Mouse (Mus musculus) cortical plate, adult 2 months (tissue): ENCODE results near the gene Mrpl14. TPM values are rescaled to one million over a fixed set of nuclear protein-coding genes. Genes with fewer than 3 reads are reported as not detected.

ENCODE experiments used
- H3K27ac ChIP-seq: fragments of 200-500 bp; 2 replicates; pipeline ENCODE4 v1.5.1; 2012; ENCODE audit warnings: low read length, control low read depth, inconsistent platforms; ENCODE audit not compliant: insufficient read depth
- H3K4me1 ChIP-seq: fragments of 200-500 bp; 2 replicates; pipeline ENCODE4 v1.6.1; 2011; ENCODE audit warnings: low read length; ENCODE audit not compliant: control insufficient read depth, insufficient read depth
- H3K4me3 ChIP-seq: fragments of 200-500 bp; 2 replicates; pipeline ENCODE4 v1.5.1; 2011; ENCODE audit warnings: mild to moderate bottlenecking, low read length, control low read depth; ENCODE audit not compliant: insufficient read depth
- CTCF ChIP-seq: fragments of 200-500 bp; IDR thresholded peaks from 2 replicates; pipeline ENCODE4 v1.5.1; 2011; ENCODE audit warnings: mild to moderate bottlenecking, control low read depth, low read length; ENCODE audit not compliant: insufficient read depth; ENCODE audit errors: extremely low read depth
- POLR2A ChIP-seq: fragments of 200-500 bp; IDR thresholded peaks from 2 replicates; pipeline ENCODE4 v1.6.1; 2011; ENCODE audit warnings: mild to moderate bottlenecking, low read length, control low read depth; ENCODE audit not compliant: insufficient read depth; ENCODE audit errors: extremely low read depth
- polyA plus RNA-seq: library from polyadenylated mRNA; depleted of rRNA; stranded (reverse); fragments of >200 nt; gene quantifications from 2 replicates; pipeline ENCODE4 v1.2.3, GENCODE M21; 2012

Gene Mrpl14
- polyA plus RNA-seq, 1 experiment, result 63.8 TPM

DNA sequence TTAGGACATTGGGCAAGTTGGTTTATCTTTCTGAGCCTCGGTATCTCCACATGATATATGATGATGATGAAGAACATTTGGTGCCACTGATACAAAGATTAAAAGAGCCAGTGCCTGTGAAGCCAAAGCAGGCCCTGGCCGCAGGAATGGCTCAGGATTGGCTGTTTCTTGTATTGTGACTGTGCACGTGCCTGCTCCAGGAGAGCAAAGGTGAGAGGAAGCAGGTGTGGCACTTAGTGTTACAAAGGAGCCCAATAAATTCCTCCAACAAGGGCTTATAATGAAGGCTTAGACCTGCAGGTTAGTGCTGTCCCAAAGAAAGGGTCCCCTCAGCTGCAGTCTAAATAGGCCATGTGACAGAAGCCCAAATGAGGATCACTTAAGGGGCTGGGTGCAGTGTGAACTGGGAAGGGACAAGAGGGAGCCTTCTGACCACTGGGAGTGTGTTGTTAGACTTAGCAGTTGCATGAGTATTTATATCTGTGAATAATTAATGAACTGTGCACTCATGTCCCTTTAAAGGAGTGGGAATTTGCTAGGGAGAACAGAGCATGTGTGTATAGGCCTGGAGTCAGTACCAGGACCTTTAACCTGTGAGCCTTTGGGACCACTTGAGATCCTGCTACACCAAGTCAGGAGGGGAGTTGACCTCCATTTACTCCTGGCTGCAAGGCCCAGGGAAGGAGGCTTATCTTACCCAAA lies 13.1 kb downstream of the Mrpl14 start:
- no peak for TF ChIP-seq CTCF
- no peak for TF ChIP-seq POLR2A
- Histone ChIP-seq H3K4me3 (no peak overlapping the region), H3K4me1 (no peaks in the 10 kb centered on the region), H3K27ac (no peak overlapping the region)

DNA sequence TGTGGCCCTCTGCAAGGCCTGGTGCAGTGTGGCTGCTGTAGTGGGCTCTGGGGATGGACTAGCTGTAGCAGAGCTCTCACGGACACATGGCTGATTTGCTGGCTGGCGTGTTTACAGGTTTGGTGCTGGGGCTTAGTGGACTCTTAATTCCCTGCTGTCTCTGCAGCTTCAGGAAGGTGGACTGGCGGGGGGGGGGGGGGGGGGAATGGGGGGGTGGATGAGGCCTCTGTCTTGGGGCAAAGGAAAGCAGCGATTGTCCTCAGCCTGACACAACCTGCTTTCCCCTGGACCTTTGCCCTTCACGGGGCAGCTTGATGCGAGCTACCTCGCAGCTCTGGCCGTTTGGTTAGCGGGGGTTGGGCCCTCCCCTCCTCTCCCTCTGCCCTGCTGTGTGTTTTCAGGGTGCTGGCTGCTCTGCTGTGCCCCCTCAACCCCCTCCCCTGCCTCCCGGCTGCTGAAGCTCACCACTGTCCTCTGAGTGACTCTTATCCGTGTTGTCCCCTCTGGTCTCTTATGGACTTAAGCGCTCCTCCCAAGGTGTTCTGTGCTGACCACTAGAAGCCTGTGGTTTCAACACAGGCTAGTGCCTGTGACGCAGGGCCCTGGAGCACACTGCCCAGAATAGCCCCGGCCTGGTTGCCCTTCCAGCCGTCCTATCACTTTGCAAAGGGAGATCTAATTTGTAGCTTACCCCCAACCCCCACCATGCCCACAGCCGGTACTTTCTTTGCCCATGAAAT lies 14.5 kb downstream of the Mrpl14 start:
- Histone ChIP-seq H3K4me1 (no peaks in the 10 kb centered on the region), H3K4me3 (no peak overlapping the region), H3K27ac (no peak overlapping the region)
- TF ChIP-seq POLR2A (no peak), CTCF (no peak)

DNA sequence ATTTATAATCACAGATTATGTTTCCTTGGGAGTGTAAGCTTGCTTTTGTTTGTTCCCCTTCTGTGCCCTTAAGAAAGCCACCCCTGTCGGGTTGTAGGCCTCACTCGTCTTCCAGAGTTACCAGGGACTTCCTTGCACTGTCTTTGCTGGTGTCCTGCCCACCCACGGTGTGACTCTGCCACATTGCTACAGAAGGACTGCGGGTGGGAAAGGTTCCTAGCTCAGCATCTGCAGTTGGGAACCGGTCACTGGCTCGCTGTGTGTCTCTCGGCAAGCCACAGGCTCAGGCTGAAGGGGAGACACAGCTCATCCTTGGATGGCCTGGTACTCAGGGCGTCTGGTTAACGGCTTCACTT lies 15.1 kb downstream of the Mrpl14 start:
- no peak for TF ChIP-seq CTCF
- TF ChIP-seq POLR2A, result no peak
- no peak overlapping the region for H3K4me3 ChIP-seq
- no peaks in the 10 kb centered on the region for H3K4me1 ChIP-seq
- H3K27ac ChIP-seq, result no peak overlapping the region

DNA sequence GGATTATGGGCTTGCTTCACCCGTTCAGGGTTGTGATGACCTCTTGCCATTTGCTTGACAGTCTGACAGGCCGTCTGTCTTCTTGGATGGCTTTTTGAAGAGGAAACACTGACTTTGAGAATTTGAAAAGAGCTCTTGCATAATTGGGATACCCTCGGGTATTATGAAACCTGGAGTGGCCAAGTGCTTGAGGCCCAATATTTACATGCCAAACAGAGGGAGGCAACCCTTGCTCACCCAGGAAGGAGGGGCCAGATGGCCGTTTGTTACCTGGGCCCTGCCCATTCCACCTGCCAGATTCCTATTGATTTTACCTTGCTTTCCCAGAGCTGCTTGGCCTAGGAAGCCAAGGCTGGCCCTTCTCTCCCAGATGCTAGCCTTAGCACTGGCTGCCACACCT lies 16.1 kb downstream of the Mrpl14 start:
- H3K4me1 ChIP-seq, result no peaks in the 10 kb centered on the region
- H3K27ac ChIP-seq, result no peak overlapping the region
- no peak overlapping the region for H3K4me3 ChIP-seq
- TF ChIP-seq POLR2A (no peak), CTCF (no peak)

DNA sequence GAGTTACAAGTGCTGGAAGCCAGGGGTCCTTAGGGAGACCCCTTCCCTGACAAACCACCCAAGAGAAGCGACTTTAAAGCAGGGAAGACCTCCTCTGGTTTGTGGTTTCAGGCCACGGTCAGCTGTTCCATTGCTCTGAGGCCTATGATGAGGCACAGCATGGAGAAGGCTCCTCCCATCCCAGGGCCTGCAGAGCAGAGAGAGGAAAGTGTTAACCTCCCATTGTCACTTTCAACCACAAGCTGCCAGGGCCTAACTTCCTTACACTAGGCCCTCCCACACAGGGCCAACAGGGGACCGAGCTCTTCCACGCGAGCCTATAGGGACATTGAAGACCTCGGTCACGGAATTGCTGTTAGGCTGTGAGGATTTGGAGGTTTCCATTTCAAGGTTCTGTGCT lies 17.1 kb downstream of the Mrpl14 start:
- Histone ChIP-seq H3K27ac (no peak overlapping the region), H3K4me3 (no peak overlapping the region), H3K4me1 (no peaks in the 10 kb centered on the region)
- no peak for TF ChIP-seq CTCF

DNA sequence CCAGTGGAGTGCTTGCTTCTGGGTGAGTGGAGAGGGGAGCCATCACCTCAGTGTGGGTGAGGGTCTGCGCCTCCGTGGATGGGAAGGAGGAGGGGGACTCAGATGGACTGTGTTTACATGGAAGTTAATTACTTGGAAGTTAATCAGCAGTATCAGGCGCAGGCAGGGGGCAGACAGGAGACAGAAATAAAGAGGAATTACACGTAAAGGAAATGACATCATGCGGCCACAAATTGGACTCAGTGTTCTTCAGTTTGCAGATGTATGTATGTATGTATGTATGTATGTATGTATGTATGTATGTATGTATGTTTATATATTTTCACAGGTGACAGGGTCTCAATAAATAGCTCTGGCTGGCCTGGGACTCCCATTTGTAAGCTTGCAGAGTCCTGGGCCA lies 20.7 kb downstream of the Mrpl14 start:
- no peak overlapping the region for H3K27ac ChIP-seq

DNA sequence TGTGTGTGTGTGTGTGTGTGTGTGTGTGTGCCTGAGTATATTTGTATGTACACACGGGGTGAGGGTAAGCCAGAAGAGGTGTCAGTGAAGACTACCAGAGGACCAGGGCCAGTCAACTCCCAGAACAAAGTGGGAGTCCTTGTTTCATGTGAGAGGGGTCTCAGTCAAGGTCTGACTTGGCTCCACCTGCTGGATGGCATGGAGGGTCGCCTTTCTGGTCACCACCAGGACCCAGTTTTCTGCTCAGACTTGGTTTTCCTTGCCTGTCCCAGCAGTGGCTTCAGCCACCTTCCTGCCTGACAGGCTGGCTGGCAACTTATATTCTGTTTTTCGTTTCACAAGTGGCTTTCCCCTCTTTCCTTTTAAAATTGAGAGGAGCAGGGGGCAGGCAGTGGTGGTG lies 21.3 kb downstream of the Mrpl14 start:
- Histone ChIP-seq H3K4me1 (no peaks in the 10 kb centered on the region), H3K4me3 (no peak overlapping the region), H3K27ac (no peak overlapping the region)
- TF ChIP-seq CTCF, result no peak
- TF ChIP-seq POLR2A, result no peak

More for the DNA sequence above, 20.7 kb downstream of the Mrpl14 start:
- no peak for TF ChIP-seq POLR2A
- TF ChIP-seq CTCF, result no peak
- Histone ChIP-seq H3K4me1 (no peaks in the 10 kb centered on the region), H3K4me3 (no peak overlapping the region)

DNA sequence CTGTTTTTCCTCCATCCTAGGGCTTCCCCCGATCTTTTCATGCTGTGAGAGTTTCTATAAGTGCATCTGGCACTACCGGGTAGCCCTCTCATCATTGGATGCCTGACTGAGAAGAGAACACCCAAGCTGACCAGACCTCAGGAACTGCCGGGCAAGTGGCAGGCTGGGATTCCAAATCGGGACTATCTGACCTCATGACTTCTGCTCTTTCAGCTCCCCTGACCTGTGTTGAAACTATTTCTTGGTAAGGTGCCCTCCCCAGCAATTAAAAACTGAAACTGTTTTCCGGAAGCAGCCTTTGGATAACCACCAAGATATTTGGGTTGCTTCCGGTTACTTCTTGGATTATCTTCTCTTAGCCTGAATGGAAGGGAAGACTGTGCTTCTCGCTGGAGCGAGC lies 22.1 kb downstream of the Mrpl14 start:
- Histone ChIP-seq H3K4me3 (no peak overlapping the region), H3K27ac (no peak overlapping the region), H3K4me1 (no peaks in the 10 kb centered on the region)
- TF ChIP-seq POLR2A (no peak), CTCF (no peak)

DNA sequence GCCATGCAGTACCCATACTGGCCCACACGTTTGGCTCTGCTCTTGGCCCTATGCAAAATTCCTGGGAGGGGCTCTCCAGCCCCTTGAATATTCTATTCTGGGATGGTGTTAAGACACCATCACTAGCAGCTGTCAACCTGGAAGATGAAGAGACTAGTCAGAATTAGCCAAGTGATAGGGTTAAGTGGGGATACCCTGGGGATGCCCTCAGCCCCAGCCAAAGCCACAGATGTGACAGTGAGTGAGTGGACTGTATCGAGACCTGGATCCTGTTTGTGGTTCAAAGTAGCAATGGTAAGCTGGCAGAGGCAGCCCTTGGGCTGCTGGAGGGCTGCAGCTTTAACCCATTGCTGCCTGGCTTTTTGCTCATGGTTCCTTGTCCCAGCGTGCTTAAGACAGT lies 23.7 kb downstream of the Mrpl14 start:
- TF ChIP-seq CTCF (no peak), POLR2A (no peak)
- no peak overlapping the region for H3K4me3 ChIP-seq

DNA sequence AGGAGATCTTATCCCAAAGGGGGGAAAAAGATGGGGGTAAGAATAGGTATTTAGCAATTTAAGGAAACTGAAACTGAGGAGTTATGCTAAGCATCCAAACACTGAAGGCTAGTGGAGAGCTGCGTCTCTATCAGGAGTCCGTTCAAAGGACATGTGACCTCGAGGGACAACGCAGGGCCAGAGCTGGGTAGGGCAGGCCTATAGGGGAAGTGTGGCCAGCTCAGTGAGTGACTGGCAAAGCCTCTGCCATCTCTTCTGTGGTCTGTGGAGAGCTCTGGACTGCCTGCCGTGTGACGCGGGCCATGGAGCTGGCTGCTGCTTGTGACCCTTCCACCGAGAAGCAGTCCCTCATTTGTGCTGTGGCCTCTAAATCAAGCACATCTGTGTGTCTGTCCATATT lies 24.3 kb downstream of the Mrpl14 start:
- H3K4me1 ChIP-seq, result no peaks in the 10 kb centered on the region
- no peak overlapping the region for H3K27ac ChIP-seq
- no peak overlapping the region for H3K4me3 ChIP-seq
- TF ChIP-seq POLR2A, result no peak
- no peak for TF ChIP-seq CTCF

More for the DNA sequence above, 23.7 kb downstream of the Mrpl14 start:
- H3K27ac ChIP-seq, result no peak overlapping the region
- H3K4me1 ChIP-seq, result no peaks in the 10 kb centered on the region
